Mouse (Mus musculus): Measurements from ENCODE around the gene Lgmn. TPM values are rescaled to one million over a fixed set of nuclear protein-coding genes. Genes with fewer than 3 reads are reported as not detected.

The Lgmn gene
- polyA plus RNA-seq, 1 experiment from 2014 or later = 120 TPM

GRCm38 (mm10) chr12:102461177-102461576 is 21.6 kb upstream of the Lgmn start:
- no peak for ATAC-seq (ENCODE audit: insufficient number of reproducible peaks, insufficient read depth, low FRiP score, low read depth)
- H3K4me2 ChIP-seq (ENCODE audit: low read length) = no peak overlapping the region
- no peak overlapping the region for H3K27ac ChIP-seq (replicated peaks in 1 of 2; ENCODE audit: control insufficient read depth in 1 of 2, insufficient read depth in 1 of 2, low read depth in 2 of 2, low read length in 2 of 2)
- no peak overlapping the region for H3K4me3 ChIP-seq (ENCODE audit: control insufficient read depth in 1 of 2, insufficient read depth in 1 of 2, low read depth in 1 of 2, low read length in 2 of 2)
- H3K9ac ChIP-seq (ENCODE audit: low read length) = no peak overlapping the region
- 57% methylated on average over 5 of the region's 5 CpGs for WGBS
- no peaks in the 10 kb centered on the region for H3K36me3 ChIP-seq (ENCODE audit: control insufficient read depth, insufficient read depth, low read length)
- H3K27me3 ChIP-seq (ENCODE audit: control insufficient read depth, insufficient read depth, low read length) = no peaks in the 10 kb centered on the region
- H3K4me1 ChIP-seq (ENCODE audit: control insufficient read depth in 2 of 2, insufficient read depth in 2 of 2, low read length in 2 of 2) = peaks cover 0 to 2% of the 10 kb centered on the region in 2 experiments; a peak in 1 of 4 replicates
- H3K9me3 ChIP-seq (ENCODE audit: control insufficient read depth, low read length) = no peaks in the 10 kb centered on the region

DNA sequence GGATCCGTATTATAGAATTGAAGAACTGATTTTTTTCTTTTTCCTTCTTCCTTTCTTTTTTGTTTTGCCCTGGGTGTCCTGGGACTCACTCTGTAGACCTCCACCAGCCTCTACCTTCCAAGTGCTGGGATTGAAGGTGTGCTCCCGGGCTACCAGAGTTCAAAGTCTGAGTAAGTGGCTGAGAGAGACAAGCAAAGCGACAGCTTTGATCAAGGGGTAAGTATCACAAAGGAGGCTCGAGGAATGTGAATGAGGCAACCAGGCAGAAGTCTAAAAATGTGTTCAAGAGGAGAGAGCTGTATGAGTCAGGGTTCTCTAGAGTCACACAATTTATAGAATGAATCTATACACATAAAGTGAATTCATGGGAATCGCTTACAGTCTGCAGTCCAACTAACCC is 20.4 kb upstream of the Lgmn start:
- Histone ChIP-seq H3K4me2 (ENCODE audit: low read length) (no peak overlapping the region), H3K27me3 (ENCODE audit: control insufficient read depth, insufficient read depth, low read length) (no peaks in the 10 kb centered on the region), H3K4me1 (ENCODE audit: control insufficient read depth in 2 of 2, insufficient read depth in 2 of 2, low read length in 2 of 2) (peaks cover 0 to 2% of the 10 kb centered on the region in 2 experiments; a peak in 1 of 4 replicates), H3K27ac (replicated peaks in 1 of 2; ENCODE audit: control insufficient read depth in 1 of 2, insufficient read depth in 1 of 2, low read depth in 2 of 2, low read length in 2 of 2) (no peak overlapping the region), H3K9ac (ENCODE audit: low read length) (no peak overlapping the region), H3K36me3 (ENCODE audit: control insufficient read depth, insufficient read depth, low read length) (no peaks in the 10 kb centered on the region), H3K4me3 (ENCODE audit: control insufficient read depth in 1 of 2, insufficient read depth in 1 of 2, low read depth in 1 of 2, low read length in 2 of 2) (no peak overlapping the region), H3K9me3 (ENCODE audit: control insufficient read depth, low read length) (no peaks in the 10 kb centered on the region)
- 58% methylated on average over 5 of the region's 5 CpGs for WGBS
- ATAC-seq (ENCODE audit: insufficient number of reproducible peaks, insufficient read depth, low FRiP score, low read depth) = no peak

DNA sequence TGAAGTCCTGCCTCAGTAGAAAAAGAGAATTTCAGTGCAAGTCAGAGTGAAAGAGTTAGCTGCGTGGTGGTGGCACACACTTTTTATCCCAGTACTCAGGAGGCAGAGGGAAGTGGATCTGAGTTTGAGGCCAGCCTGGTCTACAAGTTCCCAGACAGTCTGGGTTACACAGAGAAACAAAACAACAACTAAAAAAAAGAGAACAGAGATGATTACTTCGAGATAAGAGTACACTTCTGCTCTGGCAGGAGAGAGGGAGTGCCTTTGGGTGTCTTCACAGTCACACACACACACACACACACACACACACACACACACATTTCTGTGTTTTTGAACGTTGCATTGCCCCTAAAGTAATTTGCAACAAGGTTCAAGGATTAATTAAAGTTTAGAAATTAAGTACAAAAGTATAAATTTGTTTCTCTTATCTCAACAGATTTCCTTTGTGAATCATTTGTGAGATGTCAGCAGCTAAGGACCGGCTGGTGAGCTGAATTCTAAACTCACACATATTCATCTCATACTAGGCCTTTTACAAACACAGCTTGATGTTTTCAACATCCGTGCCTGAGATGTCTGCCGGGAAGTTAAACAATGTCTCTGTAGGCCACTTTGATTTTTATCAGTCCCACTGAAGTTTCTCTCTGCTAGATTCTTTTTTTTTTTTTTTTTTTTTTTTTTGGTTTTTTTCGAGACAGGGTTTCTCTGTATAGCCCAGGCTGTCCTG is 17.0 kb upstream of the Lgmn start:
- no peaks in the 10 kb centered on the region for H3K9me3 ChIP-seq (ENCODE audit: control insufficient read depth, low read length)
- no peak overlapping the region for H3K27ac ChIP-seq (replicated peaks in 1 of 2; ENCODE audit: control insufficient read depth in 1 of 2, insufficient read depth in 1 of 2, low read depth in 2 of 2, low read length in 2 of 2)
- no peaks in the 10 kb centered on the region for H3K36me3 ChIP-seq (ENCODE audit: control insufficient read depth, insufficient read depth, low read length)
- H3K4me1 ChIP-seq (ENCODE audit: control insufficient read depth in 2 of 2, insufficient read depth in 2 of 2, low read length in 2 of 2) = no peaks in the 10 kb centered on the region
- no peak for ATAC-seq (ENCODE audit: insufficient number of reproducible peaks, insufficient read depth, low FRiP score, low read depth)
- no peak overlapping the region for H3K4me2 ChIP-seq (ENCODE audit: low read length)
- 62% methylated on average over 7 of the region's 7 CpGs for WGBS
- no peak overlapping the region for H3K9ac ChIP-seq (ENCODE audit: low read length)
- H3K27me3 ChIP-seq (ENCODE audit: control insufficient read depth, insufficient read depth, low read length) = no peaks in the 10 kb centered on the region
- H3K4me3 ChIP-seq (ENCODE audit: control insufficient read depth in 1 of 2, insufficient read depth in 1 of 2, low read depth in 1 of 2, low read length in 2 of 2) = no peak overlapping the region

DNA sequence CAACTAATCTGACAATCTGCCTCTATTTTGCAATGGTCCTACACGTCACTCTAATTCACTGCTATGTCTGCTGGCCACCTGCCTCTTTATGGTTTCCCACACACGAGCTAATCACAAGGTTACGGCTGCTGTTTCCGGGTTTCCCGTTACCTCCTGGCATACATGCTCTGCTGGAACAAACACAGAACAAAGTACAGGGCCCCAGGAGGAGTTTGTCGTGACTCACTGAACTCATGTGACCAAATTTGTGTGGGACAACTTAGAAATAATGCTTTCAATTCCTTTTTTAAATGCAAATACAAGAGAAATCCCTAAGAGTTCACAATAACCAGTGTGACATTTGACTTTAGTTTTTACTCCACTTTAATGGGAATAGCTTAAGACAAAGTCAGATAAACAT is 14.0 kb upstream of the Lgmn start:
- Histone ChIP-seq H3K9me3 (ENCODE audit: control insufficient read depth, low read length) (no peaks in the 10 kb centered on the region), H3K9ac (ENCODE audit: low read length) (no peak overlapping the region), H3K36me3 (ENCODE audit: control insufficient read depth, insufficient read depth, low read length) (no peaks in the 10 kb centered on the region), H3K4me1 (ENCODE audit: control insufficient read depth in 2 of 2, insufficient read depth in 2 of 2, low read length in 2 of 2) (0 out of 4 replicates have a peak, but pooled peaks cover 0 to 5% of the 10 kb centered on the region in 2 experiments), H3K27me3 (ENCODE audit: control insufficient read depth, insufficient read depth, low read length) (no peaks in the 10 kb centered on the region), H3K4me2 (ENCODE audit: low read length) (no peak overlapping the region), H3K4me3 (ENCODE audit: control insufficient read depth in 1 of 2, insufficient read depth in 1 of 2, low read depth in 1 of 2, low read length in 2 of 2) (no peak overlapping the region), H3K27ac (replicated peaks in 1 of 2; ENCODE audit: control insufficient read depth in 1 of 2, insufficient read depth in 1 of 2, low read depth in 2 of 2, low read length in 2 of 2) (peak overlapping the region in 1 of 2 experiments; percentile 24; a peak in 1 of 4 replicates)
- 57% methylated on average over 6 of the region's 6 CpGs for WGBS
- ATAC-seq (ENCODE audit: insufficient number of reproducible peaks, insufficient read depth, low FRiP score, low read depth) = no peak

- no peak for ATAC-seq (ENCODE audit: insufficient number of reproducible peaks, insufficient read depth, low FRiP score, low read depth)
- 68% methylated on average over 8 of the region's 8 CpGs for WGBS
- no peaks in the 10 kb centered on the region for H3K27me3 ChIP-seq (ENCODE audit: control insufficient read depth, insufficient read depth, low read length)
- H3K4me1 ChIP-seq (ENCODE audit: control insufficient read depth in 2 of 2, insufficient read depth in 2 of 2, low read length in 2 of 2) = 0 out of 4 replicates have a peak, but pooled peaks cover 0 to 5% of the 10 kb centered on the region in 2 experiments
- no peaks in the 10 kb centered on the region for H3K9me3 ChIP-seq (ENCODE audit: control insufficient read depth, low read length)
- no peaks in the 10 kb centered on the region for H3K36me3 ChIP-seq (ENCODE audit: control insufficient read depth, insufficient read depth, low read length)
- no peak overlapping the region for H3K4me3 ChIP-seq (ENCODE audit: control insufficient read depth in 1 of 2, insufficient read depth in 1 of 2, low read depth in 1 of 2, low read length in 2 of 2)
- H3K4me2 ChIP-seq (ENCODE audit: low read length) = no peak overlapping the region
- H3K27ac ChIP-seq (replicated peaks in 1 of 2; ENCODE audit: control insufficient read depth in 1 of 2, insufficient read depth in 1 of 2, low read depth in 2 of 2, low read length in 2 of 2) = peak overlapping the region; percentile 46; a peak in 3 of 4 replicates
- H3K9ac ChIP-seq (ENCODE audit: low read length) = no peak overlapping the region
Observed at GRCm38 (mm10) chr12:102451126-102451851, 11.7 kb upstream of the Lgmn start.

- Histone ChIP-seq H3K36me3 (ENCODE audit: control insufficient read depth, insufficient read depth, low read length) (no peaks in the 10 kb centered on the region), H3K9me3 (ENCODE audit: control insufficient read depth, low read length) (no peaks in the 10 kb centered on the region), H3K4me2 (ENCODE audit: low read length) (no peak overlapping the region), H3K27ac (replicated peaks in 1 of 2; ENCODE audit: control insufficient read depth in 1 of 2, insufficient read depth in 1 of 2, low read depth in 2 of 2, low read length in 2 of 2) (peak overlapping the region in 1 of 2 experiments; percentile 46; a peak in 2 of 4 replicates), H3K9ac (ENCODE audit: low read length) (no peak overlapping the region), H3K27me3 (ENCODE audit: control insufficient read depth, insufficient read depth, low read length) (no peaks in the 10 kb centered on the region), H3K4me1 (ENCODE audit: control insufficient read depth in 2 of 2, insufficient read depth in 2 of 2, low read length in 2 of 2) (0 out of 4 replicates have a peak, but pooled peaks cover 0 to 5% of the 10 kb centered on the region in 2 experiments), H3K4me3 (ENCODE audit: control insufficient read depth in 1 of 2, insufficient read depth in 1 of 2, low read depth in 1 of 2, low read length in 2 of 2) (no peak overlapping the region)
- no peak for ATAC-seq (ENCODE audit: insufficient number of reproducible peaks, insufficient read depth, low FRiP score, low read depth)
- 41% methylated on average over 10 of the region's 10 CpGs for WGBS
Observed at GRCm38 (mm10) chr12:102450437-102450836, 10.8 kb upstream of the Lgmn start.

DNA sequence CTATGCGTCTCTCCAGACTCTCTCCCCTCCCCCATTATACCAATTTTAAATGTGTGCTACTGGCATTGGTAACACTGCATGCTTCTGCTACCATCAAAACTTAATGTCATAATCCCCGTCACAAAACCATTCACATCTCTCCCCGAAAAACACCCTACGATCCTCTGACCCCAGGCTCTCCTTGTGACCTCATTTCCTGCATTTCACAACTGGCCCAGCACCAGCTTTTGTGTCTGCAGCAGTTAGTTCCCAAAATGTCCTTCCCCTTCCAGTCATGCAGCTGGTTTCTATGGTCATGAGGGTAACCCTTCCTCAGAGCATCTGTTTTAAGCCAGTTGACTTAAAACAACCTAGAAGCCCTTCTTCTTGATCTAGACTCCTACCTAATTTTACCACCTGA is 5.8 kb upstream of the Lgmn start:
- ATAC-seq (ENCODE audit: insufficient number of reproducible peaks, insufficient read depth, low FRiP score, low read depth) = no peak
- Histone ChIP-seq H3K9me3 (ENCODE audit: control insufficient read depth, low read length) (no peaks in the 10 kb centered on the region), H3K27ac (replicated peaks in 1 of 2; ENCODE audit: control insufficient read depth in 1 of 2, insufficient read depth in 1 of 2, low read depth in 2 of 2, low read length in 2 of 2) (no peak overlapping the region), H3K36me3 (ENCODE audit: control insufficient read depth, insufficient read depth, low read length) (no peaks in the 10 kb centered on the region), H3K4me1 (ENCODE audit: control insufficient read depth in 2 of 2, insufficient read depth in 2 of 2, low read length in 2 of 2) (no peaks in the 10 kb centered on the region), H3K4me3 (ENCODE audit: control insufficient read depth in 1 of 2, insufficient read depth in 1 of 2, low read depth in 1 of 2, low read length in 2 of 2) (no peak overlapping the region), H3K27me3 (ENCODE audit: control insufficient read depth, insufficient read depth, low read length) (no peaks in the 10 kb centered on the region), H3K4me2 (ENCODE audit: low read length) (no peak overlapping the region), H3K9ac (ENCODE audit: low read length) (no peak overlapping the region)
- WGBS = 58% methylated on average over 4 of the region's 4 CpGs
